Mouse (Mus musculus): ENCODE results near the gene Mgat4c.

DNA sequence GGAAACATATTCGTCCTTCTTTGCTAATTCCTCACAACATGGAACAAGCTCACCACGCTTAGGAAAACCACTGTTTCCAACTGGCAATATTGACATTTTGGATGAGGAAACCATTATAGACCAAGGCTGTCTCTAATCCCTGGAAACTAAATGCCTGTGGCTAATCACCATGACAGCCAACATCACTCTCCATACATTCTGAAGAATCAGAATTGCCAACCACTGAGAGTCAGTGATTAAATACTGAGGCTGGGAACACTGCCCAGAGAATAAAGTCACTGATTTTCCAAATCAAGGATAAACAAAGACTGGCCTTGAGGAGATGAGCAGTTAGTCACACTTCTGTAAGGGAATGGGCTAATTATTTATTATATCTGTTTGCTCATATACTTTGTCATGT lies 361.2 kb downstream of the Mgat4c start:
- TF ChIP-seq POLR2A (IDR thresholded peaks at IDR 0.05; ENCODE audit: insufficient read length, low read depth) (no peak), REST (IDR thresholded peaks at IDR 0.05; ENCODE audit: insufficient read depth, insufficient read length) (no peak), CEBPB (IDR thresholded peaks at IDR 0.05; ENCODE audit: insufficient read depth, poor library complexity, severe bottlenecking) (no peak), MYOD1 (IDR thresholded peaks at IDR 0.05; ENCODE audit: control insufficient read depth in 1 of 3, insufficient read length in 2 of 3, low read depth in 2 of 3) (no peak), MAX (IDR thresholded peaks at IDR 0.05; ENCODE audit: low read depth) (no peak), USF1 (IDR thresholded peaks at IDR 0.05; ENCODE audit: low read depth) (no peak), TCF3 (IDR thresholded peaks at IDR 0.05; ENCODE audit: insufficient read length, low read depth) (no peak), TCF12 (IDR thresholded peaks at IDR 0.05; ENCODE audit: insufficient read depth, poor library complexity, severe bottlenecking) (no peak), SRF (IDR thresholded peaks at IDR 0.05; ENCODE audit: control insufficient read depth, insufficient read length, low read depth) (no peak)

Measured in myocyte (in vitro differentiated cells).